Mouse (Mus musculus): ENCODE data around the gene Eif4b.

Gene Eif4b

GRCm38 (mm10) chr15:102116753-102117415 lies 43.3 kb downstream of the Eif4b start:
- DNase-seq (ENCODE audit: low spot score in 2 of 2): no peak

DNA sequence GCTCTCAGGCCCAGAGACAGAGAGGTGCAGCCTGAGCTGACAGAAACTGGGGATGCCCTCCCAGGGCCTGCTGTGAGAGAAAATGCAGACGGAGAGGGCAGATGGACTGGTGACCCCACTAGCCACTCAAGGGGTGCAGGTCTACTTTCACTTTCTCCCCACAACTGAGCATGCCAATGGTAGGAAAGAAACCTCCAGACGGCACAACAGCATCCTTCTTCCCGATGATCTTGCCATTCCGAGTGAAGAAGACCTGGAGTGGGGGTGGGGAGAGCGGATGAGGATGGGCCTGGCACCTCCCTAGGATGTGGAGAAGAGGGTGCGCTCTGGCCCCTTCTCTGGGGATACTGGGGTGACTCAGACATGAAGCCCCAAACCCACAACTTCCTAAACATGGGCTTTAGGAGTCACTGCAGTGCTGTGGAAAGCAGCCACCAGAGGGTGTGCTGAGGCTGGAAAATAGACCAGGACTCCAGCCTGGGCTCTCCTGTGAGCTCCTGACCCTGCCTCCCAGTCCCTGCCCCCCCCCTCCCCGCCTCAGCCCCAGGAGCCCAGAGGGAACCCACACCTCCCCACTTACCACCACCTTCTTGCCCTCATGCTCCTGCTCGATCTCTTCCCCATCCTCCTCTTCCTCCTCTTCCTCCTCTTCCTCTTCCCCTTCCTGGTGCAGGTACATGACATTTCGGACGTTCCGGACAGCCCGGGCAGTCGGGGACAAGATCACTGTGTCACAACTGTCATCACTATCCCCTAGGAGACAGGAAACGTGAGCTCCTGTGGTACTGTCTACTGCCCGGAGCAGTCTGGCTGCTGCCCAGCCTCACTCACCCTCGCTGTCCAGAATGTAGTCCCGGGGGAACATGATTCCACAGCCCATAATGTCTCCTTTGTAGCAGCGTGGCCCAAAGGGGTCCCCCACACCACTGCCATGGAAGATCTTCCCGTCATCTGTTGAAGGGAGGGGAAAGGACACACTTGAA lies 44.2 kb downstream of the Eif4b start:
- DNase-seq (ENCODE audit: low spot score in 2 of 2): no peak

- DNase-seq (ENCODE audit: low spot score in 2 of 2): no peak
These were observed 45.0 kb downstream of the Eif4b start for GRCm38 (mm10) chr15:102118591-102118990.

DNA sequence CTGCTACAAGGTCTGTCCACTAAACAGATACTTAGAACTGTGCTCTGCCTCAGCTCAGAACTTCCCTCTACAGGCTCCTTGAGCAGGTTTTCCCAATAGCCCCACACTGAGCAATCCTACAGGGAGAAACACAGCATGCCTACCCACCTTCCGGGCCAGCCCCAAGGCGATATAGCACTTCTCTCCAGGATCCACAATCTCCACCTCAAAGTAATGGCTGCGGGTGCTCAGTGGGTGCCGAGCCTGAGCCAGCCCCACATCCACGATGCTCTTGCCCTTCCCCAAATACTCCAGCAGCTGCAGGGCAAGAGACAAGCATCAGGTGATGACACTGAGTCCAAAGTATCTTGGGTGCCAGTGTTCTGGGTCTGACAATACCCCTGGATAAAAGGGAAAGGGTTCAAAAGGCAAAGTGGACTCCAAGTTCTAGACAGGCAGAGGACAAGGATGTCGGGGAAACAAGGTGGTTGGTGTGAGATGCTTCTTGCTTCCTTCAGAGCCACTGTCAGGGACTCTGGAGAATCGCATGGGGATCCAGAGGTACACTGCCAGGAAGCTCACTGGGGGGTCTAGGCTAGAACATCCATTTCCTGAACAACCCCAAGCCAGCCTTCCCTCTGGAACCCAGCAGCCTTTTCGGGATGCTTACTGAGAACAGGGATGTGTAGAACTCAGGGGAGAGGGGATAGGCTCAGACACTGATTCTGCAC lies 45.7 kb downstream of the Eif4b start:
- no peak for DNase-seq (ENCODE audit: low spot score in 2 of 2)

DNA sequence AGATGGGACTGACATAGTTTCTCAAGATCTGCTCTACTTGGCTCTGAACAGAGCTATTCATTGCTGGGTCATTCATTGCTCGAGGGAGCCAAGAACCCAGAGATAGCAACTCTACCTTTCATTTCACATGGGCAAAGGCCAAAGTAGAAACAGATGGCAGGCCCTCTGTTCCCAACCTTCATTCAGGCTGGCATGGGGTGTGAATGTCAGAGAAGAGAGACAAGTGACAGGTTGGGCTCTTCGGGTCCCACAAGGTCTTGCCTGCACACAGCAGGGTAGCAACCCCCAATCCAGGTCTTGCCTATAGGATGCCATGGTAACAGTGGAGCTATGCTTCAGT lies 46.2 kb downstream of the Eif4b start:
- no peak for DNase-seq (ENCODE audit: low spot score in 2 of 2)

- no peak for DNase-seq (ENCODE audit: low spot score in 2 of 2)
These were observed 47.0 kb downstream of the Eif4b start for GRCm38 (mm10) chr15:102120530-102120929.

DNA sequence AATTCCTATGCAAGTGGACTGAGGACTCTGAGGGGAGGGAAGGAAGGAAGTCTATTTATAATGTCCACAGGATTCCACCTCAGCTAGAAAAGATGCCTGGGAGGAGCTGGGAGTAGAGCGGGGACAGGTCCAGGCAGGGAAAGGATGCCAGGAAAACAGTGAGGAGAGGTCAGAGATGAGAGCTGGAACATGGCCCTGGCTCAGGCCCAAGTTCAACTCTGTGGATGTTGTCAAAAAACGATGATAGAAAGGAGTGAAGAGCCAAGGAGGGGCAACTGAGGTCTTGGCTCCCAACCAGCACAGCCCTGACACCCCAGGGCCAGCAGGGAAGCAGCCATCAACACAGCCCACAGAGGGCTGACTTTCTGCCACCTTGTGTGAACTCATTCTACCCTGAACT lies 52.7 kb downstream of the Eif4b start:
- no peak for DNase-seq (ENCODE audit: low spot score in 2 of 2)

- no peak for DNase-seq (ENCODE audit: low spot score in 2 of 2)
These were observed 59.7 kb downstream of the Eif4b start for GRCm38 (mm10) chr15:102133314-102133713.

- DNase-seq (ENCODE audit: low spot score in 2 of 2): no peak
These were observed 61.1 kb downstream of the Eif4b start for GRCm38 (mm10) chr15:102134709-102135108.

GRCm38 (mm10) chr15:102135522-102136128 lies 62.1 kb downstream of the Eif4b start:
- DNase-seq (ENCODE audit: low spot score in 2 of 2): no peak

DNA sequence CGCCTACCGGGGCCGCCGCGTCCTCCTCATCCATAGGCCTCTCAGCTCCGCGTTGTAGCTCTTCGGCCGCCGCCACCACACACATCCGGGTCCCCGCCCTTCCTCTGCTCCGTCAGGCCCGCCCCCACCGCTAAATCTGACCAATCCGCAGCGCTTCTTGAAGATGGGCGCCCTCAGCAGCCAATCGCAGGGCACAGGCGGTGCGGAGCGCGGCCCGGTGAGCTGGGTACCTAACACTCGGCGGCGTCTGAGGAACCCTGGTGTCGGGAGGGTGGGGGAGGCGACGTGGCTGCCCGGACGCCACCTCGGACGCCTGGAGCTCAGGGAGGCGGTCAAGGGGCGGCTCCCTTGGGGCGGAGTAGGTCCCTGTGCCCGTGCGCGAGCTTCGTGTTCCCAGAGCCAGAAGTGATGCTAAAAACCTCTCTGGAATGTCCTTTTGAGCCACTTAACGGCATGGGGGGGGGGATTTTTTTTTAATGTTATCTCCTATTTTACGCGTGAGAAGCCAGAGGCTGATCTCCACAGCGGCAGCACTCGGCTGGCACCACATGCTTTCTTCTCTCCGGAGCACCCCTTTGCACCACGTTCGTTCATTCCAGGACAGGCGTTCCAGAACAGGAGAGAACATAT lies 62.7 kb downstream of the Eif4b start, which contains the start of gene Spryd3:
Gene Spryd3, minus strand, starts transcription at position 106 of the 630 bp plus-strand sequence.
- peak; percentile 90 to 98 for DNase-seq (ENCODE audit: low spot score in 2 of 2)

- no peak for DNase-seq (ENCODE audit: low spot score in 2 of 2)
These were observed 67.5 kb downstream of the Eif4b start for GRCm38 (mm10) chr15:102141120-102141519.

- peak in 1 of 2 experiments; percentile 48 for DNase-seq (ENCODE audit: low spot score in 2 of 2)
These were observed 69.6 kb downstream of the Eif4b start for GRCm38 (mm10) chr15:102142914-102143912.

DNA sequence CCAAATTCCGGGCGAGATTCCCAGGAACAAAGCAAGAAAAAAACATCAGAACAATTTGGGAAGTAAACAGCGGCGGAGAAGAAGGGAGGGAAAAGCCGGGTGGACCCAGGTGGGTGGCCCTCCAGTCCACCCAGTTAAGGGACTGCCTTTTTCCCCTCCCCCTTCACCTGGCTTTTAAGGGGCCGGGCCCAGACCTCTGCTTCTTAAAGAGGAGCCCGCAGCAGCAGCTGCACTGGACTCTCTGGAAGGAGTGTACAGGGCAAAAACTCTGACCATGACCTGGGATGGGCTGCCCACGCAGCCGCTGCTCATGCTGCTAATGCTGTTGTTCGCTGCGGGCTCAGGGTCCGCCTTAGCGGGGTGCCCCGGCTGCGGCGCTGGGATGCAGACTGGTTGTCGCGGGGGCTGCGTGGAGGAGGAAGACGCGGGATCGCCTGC lies 70.7 kb downstream of the Eif4b start, which contains the start of gene Igfbp6:
Gene Igfbp6, plus strand, starts transcription at position 89 of the 438 bp plus-strand sequence.
- DNase-seq (ENCODE audit: low spot score in 2 of 2): peak in 1 of 2 experiments; percentile 30

DNA sequence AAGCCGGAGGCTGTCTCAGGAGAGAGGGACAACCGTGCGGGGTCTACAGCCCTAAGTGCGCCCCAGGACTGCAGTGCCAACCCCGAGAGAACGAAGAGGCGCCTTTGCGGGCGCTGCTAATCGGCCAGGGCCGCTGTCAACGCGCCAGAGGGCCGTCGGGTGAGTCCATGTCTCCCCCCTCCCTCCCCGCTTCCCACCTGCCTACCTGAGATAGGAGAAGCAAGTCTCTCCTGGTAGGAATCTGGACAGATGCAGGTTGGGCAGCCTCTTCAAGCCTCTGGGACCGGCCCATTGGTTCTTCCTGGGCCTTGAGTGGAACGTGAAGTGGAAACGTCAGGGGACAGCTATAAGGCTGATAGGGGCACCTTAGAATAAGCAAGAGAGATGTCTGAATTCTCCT lies 71.2 kb downstream of the Eif4b start:
- DNase-seq (ENCODE audit: low spot score in 2 of 2): no peak

GRCm38 (mm10) chr15:102145330-102145729 lies 71.8 kb downstream of the Eif4b start:
- peak in 1 of 2 experiments; percentile 66 for DNase-seq (ENCODE audit: low spot score in 2 of 2)

GRCm38 (mm10) chr15:102146089-102146488 lies 72.5 kb downstream of the Eif4b start:
- DNase-seq (ENCODE audit: low spot score in 2 of 2): no peak

Measured in left cerebral cortex, adult 9 months (tissue).